Mouse (Mus musculus) T-helper 17 cell (primary cell): ENCODE measurements at regions not wholly inside any gene's neighbourhood (a gene's known extent, or its start where the extent isn't known, plus 50 kb on each side); places are given as distances from the start of the nearest gene placed in this dataset.

Source experiments
- in situ Hi-C, 2 experiments: fragments of 300-600 bp; cut with MboI, MseI; formaldehyde crosslinking; loops; 1 replicate in 1 of 2; 2 replicates in 1 of 2; pipeline ENCODE4 v1.15.1; 2025; ENCODE audit warnings: high pct_unique_total_duplicates in 2 of 2

DNA sequence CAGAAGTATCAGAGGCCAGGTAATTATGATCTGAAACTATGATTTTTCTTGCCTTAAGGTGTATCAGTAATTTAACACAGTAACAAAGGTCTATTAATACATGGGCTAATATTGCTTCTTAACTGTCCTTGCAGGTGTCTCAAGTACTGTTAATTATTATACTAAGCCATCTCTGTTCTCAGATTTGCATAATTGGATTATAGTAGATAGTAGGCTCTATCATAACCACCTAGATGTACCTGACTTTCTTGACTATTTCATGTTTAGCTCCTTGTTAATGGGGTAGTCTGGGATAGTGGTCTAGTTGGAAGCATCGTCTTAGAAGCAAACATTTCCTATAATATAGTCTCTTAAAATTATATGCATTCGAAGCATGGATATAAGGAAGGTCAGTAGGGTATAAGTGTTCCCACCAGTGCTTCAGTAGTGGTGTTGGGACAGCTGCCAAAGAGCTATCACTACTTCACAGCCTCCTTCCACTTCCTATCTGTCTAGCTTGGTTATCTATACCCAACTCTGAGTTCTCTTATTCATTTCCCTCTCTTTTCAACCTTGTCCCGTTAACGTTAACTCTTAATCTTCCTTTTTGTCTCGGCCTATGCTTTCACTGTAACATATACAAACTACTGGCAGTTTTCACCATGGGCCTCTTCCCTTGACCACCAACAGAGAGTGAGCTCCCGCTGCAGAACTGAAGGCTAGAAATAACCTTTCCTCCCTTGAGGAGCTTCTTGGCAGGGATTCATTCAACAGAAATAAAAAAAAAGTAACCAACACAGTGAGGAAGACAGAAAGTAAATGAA is 630.9 kb upstream of the Lcorl start:
- in situ Hi-C loops = loop anchor here in 1 of 2 experiments (5.0 kb wide), 1 partner anchor 51 kb away; no protein-coding TSS in a partner anchor

GRCm38 (mm10) chr5:46486740-46487326 is 629.4 kb upstream of the Lcorl start:
- in situ Hi-C loops = loop anchor here in 1 of 2 experiments (5.0 kb wide), 1 partner anchor 50 kb away; no protein-coding TSS in a partner anchor

DNA sequence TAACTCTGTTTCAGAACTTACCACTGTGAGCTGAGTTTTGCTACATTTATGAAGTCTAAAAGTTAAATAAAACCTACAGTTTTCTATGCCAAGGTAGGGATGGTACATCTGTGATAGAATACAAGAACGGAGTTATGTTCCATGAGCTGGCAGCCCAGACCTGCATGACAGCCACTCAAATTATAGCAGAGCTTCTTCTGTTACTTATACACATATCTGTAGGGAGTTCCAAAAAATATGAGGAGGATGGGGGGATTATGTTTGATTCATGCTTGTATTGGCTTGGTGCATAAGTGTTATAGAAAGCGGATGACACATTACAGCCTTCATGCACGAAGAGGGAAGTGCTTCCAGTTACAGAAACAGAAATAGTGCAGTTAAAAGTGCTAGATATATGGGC is 598.9 kb upstream of the Lcorl start:
- in situ Hi-C loops = no loop called here

DNA sequence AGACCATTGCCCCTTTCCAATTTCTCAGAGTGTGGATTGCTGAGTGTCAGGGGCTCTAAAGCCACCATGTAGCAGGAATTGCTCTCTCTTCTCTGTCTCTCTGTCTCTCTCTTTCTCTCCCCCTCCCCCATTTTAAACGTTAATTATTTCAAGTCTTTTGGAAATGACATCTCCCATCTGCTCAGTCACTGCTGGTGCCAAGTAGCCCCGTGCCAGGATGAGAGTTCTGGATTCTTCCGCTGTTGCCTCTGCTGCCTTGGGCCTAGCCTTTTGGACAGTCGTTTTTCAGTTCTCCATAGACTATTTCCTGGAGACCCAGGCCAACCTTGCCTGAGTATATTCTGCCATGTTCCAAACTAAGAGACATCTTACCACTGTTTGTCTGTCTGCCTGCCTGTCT is 590.9 kb upstream of the Lcorl start:
- in situ Hi-C loops = no loop called here

DNA sequence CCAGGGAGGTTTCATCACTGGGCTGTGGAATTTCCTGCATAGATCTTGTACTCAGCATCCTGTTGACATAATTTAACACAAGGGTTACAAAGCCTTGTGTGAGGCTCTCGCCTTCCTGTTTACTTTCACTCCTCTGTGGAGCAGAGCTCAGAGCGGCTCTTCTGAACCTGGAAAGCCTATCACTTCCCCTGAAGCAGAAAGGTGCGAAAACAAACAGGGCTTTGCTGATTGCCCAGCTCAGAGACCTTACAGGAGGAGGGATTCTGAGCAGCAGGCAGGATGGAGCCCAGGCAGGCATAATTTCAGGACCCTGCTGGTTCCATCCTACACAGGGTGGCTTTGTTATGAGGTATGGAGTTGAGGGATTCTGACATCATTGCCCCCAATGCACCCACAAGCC is 588.4 kb upstream of the Lcorl start:
- in situ Hi-C loops = no loop called here

DNA sequence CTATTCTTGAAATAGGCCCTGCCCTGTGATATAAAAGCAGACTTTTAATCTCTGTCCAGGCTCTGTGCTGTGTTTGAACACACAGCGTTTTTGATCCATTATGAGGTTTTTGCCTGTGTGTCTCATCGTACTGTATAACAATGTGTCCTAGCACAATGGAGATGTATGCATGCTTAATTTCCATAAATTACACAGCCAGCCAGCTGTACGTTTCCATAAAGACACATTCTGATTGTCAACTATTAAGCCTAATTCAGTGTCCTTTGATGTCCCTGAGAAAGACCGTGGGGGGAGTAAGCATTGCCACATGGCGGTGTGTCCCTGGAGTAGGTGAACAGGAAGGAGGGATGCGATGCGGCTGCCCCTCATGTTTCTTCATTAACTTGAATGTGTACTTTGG is 587.7 kb upstream of the Lcorl start:
- in situ Hi-C loops = no loop called here

DNA sequence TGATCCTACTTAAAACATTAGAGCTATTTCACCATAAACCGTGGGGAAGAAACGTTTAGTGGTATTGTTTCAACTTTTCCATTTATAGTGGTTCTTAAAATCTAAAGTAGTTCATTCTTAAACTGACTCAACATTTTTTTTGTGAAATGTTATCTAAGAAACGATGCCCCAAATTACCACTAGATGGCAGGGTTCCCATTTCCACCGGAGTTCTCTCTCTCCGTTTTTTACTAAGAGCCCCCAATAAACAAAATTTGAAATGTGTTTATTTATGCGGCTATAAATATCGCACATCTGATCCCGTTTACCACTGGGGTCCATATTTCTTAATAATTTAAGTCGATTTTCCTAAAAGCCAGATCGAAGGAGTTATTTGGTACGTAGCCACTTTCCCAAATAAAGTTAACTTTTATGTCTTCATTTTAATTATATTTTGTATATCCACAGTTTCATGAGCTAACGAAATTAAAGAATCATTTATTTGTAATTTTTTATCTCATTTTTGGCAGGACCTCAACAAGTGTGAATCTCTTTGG is 586.5 kb upstream of the Lcorl start:
- in situ Hi-C loops = no loop called here

DNA sequence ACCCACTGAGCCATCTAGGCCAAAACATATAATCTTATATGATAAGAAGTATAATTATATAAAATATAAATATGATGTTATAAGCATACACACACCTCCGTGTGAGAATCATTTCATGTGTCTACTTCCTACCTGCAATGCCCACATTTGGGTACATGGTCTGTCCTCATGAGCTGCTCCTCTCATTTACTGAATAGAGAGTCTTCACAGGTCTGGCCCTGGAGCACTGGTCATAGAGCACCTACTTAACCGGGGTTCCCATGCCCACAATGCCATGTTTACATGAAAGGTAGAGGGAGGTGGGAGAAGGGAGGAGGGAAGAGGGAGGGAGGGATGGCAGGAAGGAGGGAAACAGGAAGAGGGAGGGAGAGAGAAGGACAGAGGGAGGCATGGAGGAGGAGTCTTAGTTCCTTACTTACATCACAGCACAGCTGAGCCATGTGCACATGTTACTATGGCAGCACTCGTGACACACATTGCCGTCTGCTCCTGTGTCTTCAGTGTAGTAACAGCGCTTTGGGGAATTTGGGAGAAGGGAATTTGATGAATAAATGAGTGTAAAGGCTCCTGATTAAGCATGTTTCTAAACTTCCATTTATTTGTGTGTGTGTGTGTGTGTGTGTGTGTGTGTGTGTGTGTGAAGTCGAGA is 585.3 kb upstream of the Lcorl start:
- in situ Hi-C loops = no loop called here

- in situ Hi-C loops = no loop called here
Measured at GRCm38 (mm10) chr5:46441716-46442115, 584.3 kb upstream of the Lcorl start.

- in situ Hi-C loops = no loop called here
Measured at GRCm38 (mm10) chr5:46431644-46432367, 574.4 kb upstream of the Lcorl start.

DNA sequence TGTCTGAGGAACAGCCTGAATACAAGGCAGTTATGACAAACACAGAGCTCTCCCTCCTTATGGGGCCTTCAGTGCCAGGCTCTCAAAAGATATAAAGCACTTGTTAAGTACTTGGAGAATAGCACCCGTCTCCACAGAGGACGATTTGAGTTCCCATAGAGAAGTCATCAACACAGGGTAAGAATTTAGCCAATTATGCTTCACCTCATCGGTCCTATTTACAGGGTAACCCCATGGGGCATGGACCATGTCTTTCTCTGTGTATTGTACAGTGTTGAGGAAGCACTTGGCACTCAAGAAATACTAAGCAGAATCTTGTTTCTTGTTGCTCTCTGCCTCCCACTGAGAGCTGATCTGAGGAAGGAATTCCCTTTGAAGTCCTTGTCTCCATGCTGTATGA is 565.3 kb upstream of the Lcorl start:
- in situ Hi-C loops = no loop called here

DNA sequence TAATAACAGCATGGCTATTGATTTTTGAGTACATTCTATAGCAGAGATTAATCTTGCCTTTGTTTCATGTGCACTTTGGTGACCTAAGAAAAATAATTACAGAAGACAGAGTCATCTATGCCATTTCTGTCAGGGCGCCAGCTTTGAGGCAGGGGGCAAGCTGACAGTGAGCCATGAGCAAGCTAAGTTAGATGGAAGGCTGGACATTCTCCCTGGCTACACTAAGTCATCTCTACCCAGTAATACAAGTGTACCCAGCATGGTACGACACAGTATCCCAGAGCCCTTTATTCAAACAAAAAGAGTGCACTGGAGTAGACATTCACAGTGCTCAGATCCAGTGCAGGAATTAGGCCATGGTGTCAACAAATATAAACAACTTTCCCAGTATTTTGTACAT is 549.6 kb upstream of the Lcorl start:
- in situ Hi-C loops = no loop called here

GRCm38 (mm10) chr5:46406404-46406803 is 549.0 kb upstream of the Lcorl start:
- in situ Hi-C loops = no loop called here

DNA sequence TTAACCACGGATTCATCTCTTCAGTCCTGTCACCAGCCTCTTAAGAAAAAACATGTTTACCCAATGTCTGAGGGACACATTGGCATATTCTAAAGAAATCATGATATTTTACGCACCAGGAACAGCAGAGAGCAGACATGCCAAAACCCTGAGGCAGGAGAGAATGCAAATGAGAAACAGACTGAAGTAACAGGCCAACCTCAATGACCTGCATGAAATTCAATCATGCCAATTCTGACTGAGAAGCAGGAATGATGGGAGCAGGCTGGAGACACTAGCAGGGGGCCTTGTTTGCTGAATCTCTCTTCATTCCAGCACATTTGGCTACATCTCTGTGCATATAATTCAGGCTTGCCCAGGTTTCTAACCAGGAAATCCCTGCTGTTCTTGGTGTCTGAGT is 529.2 kb upstream of the Lcorl start:
- in situ Hi-C loops = no loop called here

GRCm38 (mm10) chr5:46367328-46367727 is 509.9 kb upstream of the Lcorl start:
- in situ Hi-C loops = no loop called here

DNA sequence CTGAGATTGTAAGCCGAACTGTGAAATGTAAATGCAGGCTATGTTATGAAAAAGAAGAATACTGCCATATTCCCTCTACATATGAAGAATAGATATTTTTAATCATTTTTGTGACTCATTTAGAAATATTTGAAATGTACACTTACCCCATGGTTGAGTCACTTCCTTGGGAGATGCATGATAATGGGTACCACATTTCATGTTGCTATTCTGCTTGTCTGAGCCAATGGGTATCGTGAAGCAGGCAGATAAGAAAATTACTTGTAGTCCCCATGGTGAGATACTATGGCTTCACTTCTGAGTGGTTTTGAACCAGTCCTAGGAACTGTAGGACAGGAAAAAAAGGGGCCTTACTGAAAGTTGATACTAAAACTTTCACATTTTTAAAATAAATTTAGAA is 506.2 kb upstream of the Lcorl start:
- in situ Hi-C loops = no loop called here

DNA sequence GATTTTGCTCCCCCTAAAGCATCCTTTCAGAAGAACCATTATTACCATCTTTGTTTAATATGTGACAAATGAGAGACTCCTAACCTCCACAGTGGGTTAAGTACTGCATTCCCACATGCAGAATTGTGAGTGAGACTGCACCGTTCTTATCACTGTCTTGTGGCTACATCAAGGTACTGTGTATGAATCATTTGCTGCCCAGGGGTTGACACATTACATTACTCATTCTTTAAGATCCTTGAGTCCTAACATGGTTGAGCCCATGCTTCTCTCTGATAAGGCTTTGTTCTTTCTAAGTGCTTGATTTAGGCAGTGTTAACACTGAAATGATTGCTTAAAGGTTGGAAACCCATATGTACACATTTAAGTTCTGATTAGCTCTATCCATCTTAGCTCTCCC is 504.2 kb upstream of the Lcorl start:
- in situ Hi-C loops = no loop called here

- in situ Hi-C loops = loop anchor here (5.0 to 25.0 kb wide), 3 partner anchors 786 to 876 kb away; no protein-coding TSS in a partner anchor
Measured at GRCm38 (mm10) chr5:46348448-46348847, 491.0 kb upstream of the Lcorl start.

GRCm38 (mm10) chr5:46347368-46348083 is 490.1 kb upstream of the Lcorl start:
- in situ Hi-C loops = loop anchor here (5.0 to 25.0 kb wide), 3 partner anchors 785 to 875 kb away; no protein-coding TSS in a partner anchor

GRCm38 (mm10) chr5:46338461-46338860 is 481.0 kb upstream of the Lcorl start:
- in situ Hi-C loops = loop anchor here in 1 of 2 experiments (25.0 kb wide), 1 partner anchor 776 kb away; no protein-coding TSS in a partner anchor

DNA sequence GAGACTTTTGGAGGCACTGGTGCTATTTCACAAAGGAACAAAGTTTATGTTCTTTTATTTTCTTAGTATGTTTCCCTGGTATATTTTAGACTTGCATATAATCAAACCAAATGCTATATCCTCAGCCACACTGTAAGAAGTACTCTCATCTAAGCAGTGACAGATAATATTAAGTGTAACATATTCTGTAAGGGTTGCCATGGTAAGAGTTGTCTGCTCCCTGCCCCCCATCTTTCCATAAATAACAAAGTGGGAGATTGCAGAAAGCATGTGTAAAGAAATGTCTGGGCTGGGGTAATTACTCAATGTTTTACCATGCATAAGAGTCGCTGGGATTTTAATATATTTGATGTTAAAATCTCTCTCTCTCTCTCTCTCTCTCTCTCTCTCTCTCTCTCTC is 473.5 kb upstream of the Lcorl start:
- in situ Hi-C loops = loop anchor here (5.0 to 25.0 kb wide), 2 partner anchors 769 to 864 kb away; no protein-coding TSS in a partner anchor
